Mouse (Mus musculus): ENCODE results near the gene Gm7030. TPM values are rescaled to one million over a fixed set of nuclear protein-coding genes. Genes with fewer than 3 reads are reported as not detected.
"Not testable (repeated sequence)": the region's sequence is repeated elsewhere in the genome, so short reads cannot be mapped to it uniquely, and the experiment has no call there.

Gm7030 gene
- 0.08 TPM in 1 of 2 replicates, not detected in the other for polyA plus RNA-seq (2012)

GRCm38 (mm10) chr17:36128968-36129817, at the start of gene Gm7030:
Gm7030 (minus strand) TSS chr17:36129425.
- H3K4me3 ChIP-seq (replicated peaks); H3K4me1 ChIP-seq (ENCODE audit: control insufficient read depth); H3K27me3 ChIP-seq (ENCODE audit: control insufficient read depth); H3K9me3 ChIP-seq (ENCODE audit: control insufficient read depth, low read length); H3K36me3 ChIP-seq (ENCODE audit: control insufficient read depth): not testable (repeated sequence)

- H3K4me3 ChIP-seq (replicated peaks); H3K9me3 ChIP-seq (ENCODE audit: control insufficient read depth, low read length); H3K4me1 ChIP-seq (ENCODE audit: control insufficient read depth); H3K36me3 ChIP-seq (ENCODE audit: control insufficient read depth): not testable (repeated sequence)
- H3K27me3 ChIP-seq (ENCODE audit: control insufficient read depth), result peaks cover 16% of the 10 kb centered on the region
Measured at GRCm38 (mm10) chr17:36178938-36179337, 49.7 kb upstream of the Gm7030 start.

- H3K4me3 ChIP-seq (replicated peaks); H3K36me3 ChIP-seq (ENCODE audit: control insufficient read depth); H3K9me3 ChIP-seq (ENCODE audit: control insufficient read depth, low read length); H3K4me1 ChIP-seq (ENCODE audit: control insufficient read depth); H3K27me3 ChIP-seq (ENCODE audit: control insufficient read depth): not testable (repeated sequence)
Measured at GRCm38 (mm10) chr17:36176132-36176531, 46.9 kb upstream of the Gm7030 start.

- Histone ChIP-seq H3K4me3 (replicated peaks) (no peak overlapping the region), H3K4me1 (ENCODE audit: control insufficient read depth) (no peaks in the 10 kb centered on the region), H3K9me3 (ENCODE audit: control insufficient read depth, low read length) (no peaks in the 10 kb centered on the region), H3K36me3 (ENCODE audit: control insufficient read depth) (no peaks in the 10 kb centered on the region), H3K27me3 (ENCODE audit: control insufficient read depth) (peaks cover 31% of the 10 kb centered on the region)
- TF ChIP-seq GATA1 (IDR thresholded peaks at IDR 0.05; ENCODE audit: low read length) (no peak), TAL1 (IDR thresholded peaks at IDR 0.05; ENCODE audit: low read length) (no peak)
Measured at GRCm38 (mm10) chr17:36170287-36170814, 41.1 kb upstream of the Gm7030 start.

- Histone ChIP-seq H3K27me3 (ENCODE audit: control insufficient read depth) (peaks cover 31% of the 10 kb centered on the region), H3K4me1 (ENCODE audit: control insufficient read depth) (no peaks in the 10 kb centered on the region), H3K4me3 (replicated peaks) (no peak overlapping the region), H3K36me3 (ENCODE audit: control insufficient read depth) (no peaks in the 10 kb centered on the region), H3K9me3 (ENCODE audit: control insufficient read depth, low read length) (no peaks in the 10 kb centered on the region)
- TF ChIP-seq TAL1 (IDR thresholded peaks at IDR 0.05; ENCODE audit: low read length), result no peak
- no peak for TF ChIP-seq GATA1 (IDR thresholded peaks at IDR 0.05; ENCODE audit: low read length)
Measured at GRCm38 (mm10) chr17:36169753-36170152, 40.5 kb upstream of the Gm7030 start.

GRCm38 (mm10) chr17:36169094-36169493, 39.9 kb upstream of the Gm7030 start:
- not testable (repeated sequence) for H3K4me3 ChIP-seq (replicated peaks); H3K36me3 ChIP-seq (ENCODE audit: control insufficient read depth); H3K9me3 ChIP-seq (ENCODE audit: control insufficient read depth, low read length); H3K4me1 ChIP-seq (ENCODE audit: control insufficient read depth)
- peaks cover 31% of the 10 kb centered on the region for H3K27me3 ChIP-seq (ENCODE audit: control insufficient read depth)

GRCm38 (mm10) chr17:36168039-36168652, 38.9 kb upstream of the Gm7030 start, which contains the start of gene Gm8909:
Gm8909 (minus strand) TSS chr17:36168537.
- H3K9me3 ChIP-seq (ENCODE audit: control insufficient read depth, low read length), result no peaks in the 10 kb centered on the region
- peaks cover 31% of the 10 kb centered on the region for H3K27me3 ChIP-seq (ENCODE audit: control insufficient read depth)
- no peaks in the 10 kb centered on the region for H3K36me3 ChIP-seq (ENCODE audit: control insufficient read depth)
- H3K4me3 ChIP-seq (replicated peaks), result no peak within 1 kb of the TSS
- H3K4me1 ChIP-seq (ENCODE audit: control insufficient read depth), result no peaks in the 10 kb centered on the region
- TF ChIP-seq GATA1 (IDR thresholded peaks at IDR 0.05; ENCODE audit: low read length) (no peak), TAL1 (IDR thresholded peaks at IDR 0.05; ENCODE audit: low read length) (no peak)

- peaks cover 32% of the 10 kb centered on the region for H3K27me3 ChIP-seq (ENCODE audit: control insufficient read depth)
- H3K4me3 ChIP-seq (replicated peaks), result no peak overlapping the region
- no peaks in the 10 kb centered on the region for H3K4me1 ChIP-seq (ENCODE audit: control insufficient read depth)
- TF ChIP-seq TAL1 (IDR thresholded peaks at IDR 0.05; ENCODE audit: low read length) (no peak), GATA1 (IDR thresholded peaks at IDR 0.05; ENCODE audit: low read length) (no peak)
- no peaks in the 10 kb centered on the region for H3K9me3 ChIP-seq (ENCODE audit: control insufficient read depth, low read length)
- no peaks in the 10 kb centered on the region for H3K36me3 ChIP-seq (ENCODE audit: control insufficient read depth)
Measured at GRCm38 (mm10) chr17:36167306-36168038, 38.2 kb upstream of the Gm7030 start.

- H3K4me1 ChIP-seq (ENCODE audit: control insufficient read depth); H3K4me3 ChIP-seq (replicated peaks); H3K9me3 ChIP-seq (ENCODE audit: control insufficient read depth, low read length); H3K36me3 ChIP-seq (ENCODE audit: control insufficient read depth): not testable (repeated sequence)
- H3K27me3 ChIP-seq (ENCODE audit: control insufficient read depth), result peaks cover 35% of the 10 kb centered on the region
Measured at GRCm38 (mm10) chr17:36166901-36167300, 37.7 kb upstream of the Gm7030 start.

Measured in erythroblast, embryonic 14.5 days (primary cell).